Mouse (Mus musculus): ENCODE data around the gene Trpt1. TPM values are rescaled to one million over a fixed set of nuclear protein-coding genes. Genes with fewer than 3 reads are reported as not detected.

Gene Trpt1
- polyA plus RNA-seq, 1 experiment from 2014 or later, result 15.8 TPM

DNA sequence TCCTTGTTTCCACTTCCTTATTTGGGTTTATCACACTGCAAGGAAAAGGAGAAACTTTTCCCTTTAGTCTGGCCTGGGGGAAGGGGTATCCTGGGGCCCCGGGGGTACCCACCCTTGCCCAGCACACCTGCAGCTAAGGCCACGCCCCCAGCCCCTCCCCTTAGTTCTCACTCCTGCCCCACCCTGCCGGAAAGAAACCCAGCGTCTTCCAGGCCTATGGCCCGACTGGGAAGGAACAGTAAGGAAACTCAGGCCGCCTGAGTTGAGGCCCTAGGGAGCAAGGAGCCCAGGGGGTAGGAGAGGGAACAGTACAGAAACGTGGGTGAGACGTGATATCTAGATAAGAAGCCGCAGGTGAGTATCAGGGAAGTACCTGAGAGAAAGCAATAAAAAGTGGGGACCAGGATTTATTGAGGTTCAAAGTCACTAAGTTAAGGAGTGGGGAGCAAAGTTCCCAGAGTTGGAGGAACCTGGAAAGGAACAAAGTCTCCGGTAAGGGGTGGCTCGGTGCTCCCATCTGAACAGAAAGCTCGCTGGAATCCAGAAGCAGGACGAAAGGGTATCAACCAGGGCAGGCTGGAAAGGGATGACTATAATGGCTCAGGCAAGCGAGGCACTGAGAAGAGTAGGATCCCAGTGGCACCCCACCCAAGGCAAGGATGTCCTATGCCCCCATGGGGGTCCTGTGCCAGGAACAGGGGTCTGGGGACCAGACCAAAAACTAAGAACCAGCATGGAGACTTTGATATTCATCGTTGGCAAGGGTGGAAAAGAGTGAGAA is 27.2 kb upstream of the Trpt1 start:
- peak overlapping the region; percentile 38 for H3K4me3 ChIP-seq (replicated peaks)
- no peak for ATAC-seq
- 15% methylated on average over 15 of the region's 15 CpGs for WGBS
- peak overlapping the region; percentile 49 for H3K4me2 ChIP-seq (replicated peaks)
- no peaks in the 10 kb centered on the region for H3K9me3 ChIP-seq
- no peak overlapping the region for H3K27ac ChIP-seq
- H3K36me3 ChIP-seq, result no peaks in the 10 kb centered on the region
- peaks cover 40% of the 10 kb centered on the region for H3K27me3 ChIP-seq
- H3K4me1 ChIP-seq (replicated peaks), result peaks cover 16% of the 10 kb centered on the region
- no peak overlapping the region for H3K9ac ChIP-seq (replicated peaks)

GRCm38 (mm10) chr19:6969291-6969664 is 26.7 kb upstream of the Trpt1 start:
- Histone ChIP-seq H3K27me3 (peaks cover 40% of the 10 kb centered on the region), H3K4me3 (replicated peaks) (peak overlapping the region; percentile 38), H3K9ac (replicated peaks) (peak overlapping the region; percentile 57), H3K4me1 (replicated peaks) (peaks cover 21% of the 10 kb centered on the region), H3K36me3 (no peaks in the 10 kb centered on the region), H3K4me2 (replicated peaks) (peak overlapping the region; percentile 49), H3K27ac (no peak overlapping the region), H3K9me3 (no peaks in the 10 kb centered on the region)
- ATAC-seq, result no peak
- WGBS, result 2% methylated on average over 20 of the region's 20 CpGs

- ATAC-seq, result peak; percentile 21; the same call in 1 of the 2 replicates
- Histone ChIP-seq H3K36me3 (no peaks in the 10 kb centered on the region), H3K4me1 (replicated peaks) (peaks cover 21% of the 10 kb centered on the region), H3K27me3 (peaks cover 40% of the 10 kb centered on the region), H3K4me2 (replicated peaks) (peak overlapping the region; percentile 49), H3K27ac (no peak overlapping the region), H3K9ac (replicated peaks) (peak overlapping the region; percentile 57), H3K4me3 (replicated peaks) (peak overlapping the region; percentile 38), H3K9me3 (no peaks in the 10 kb centered on the region)
- whole genome bisulfite sequencing, result 2% methylated on average over 52 of the region's 55 CpGs
Measured at GRCm38 (mm10) chr19:6969665-6970381, 26.1 kb upstream of the Trpt1 start.

DNA sequence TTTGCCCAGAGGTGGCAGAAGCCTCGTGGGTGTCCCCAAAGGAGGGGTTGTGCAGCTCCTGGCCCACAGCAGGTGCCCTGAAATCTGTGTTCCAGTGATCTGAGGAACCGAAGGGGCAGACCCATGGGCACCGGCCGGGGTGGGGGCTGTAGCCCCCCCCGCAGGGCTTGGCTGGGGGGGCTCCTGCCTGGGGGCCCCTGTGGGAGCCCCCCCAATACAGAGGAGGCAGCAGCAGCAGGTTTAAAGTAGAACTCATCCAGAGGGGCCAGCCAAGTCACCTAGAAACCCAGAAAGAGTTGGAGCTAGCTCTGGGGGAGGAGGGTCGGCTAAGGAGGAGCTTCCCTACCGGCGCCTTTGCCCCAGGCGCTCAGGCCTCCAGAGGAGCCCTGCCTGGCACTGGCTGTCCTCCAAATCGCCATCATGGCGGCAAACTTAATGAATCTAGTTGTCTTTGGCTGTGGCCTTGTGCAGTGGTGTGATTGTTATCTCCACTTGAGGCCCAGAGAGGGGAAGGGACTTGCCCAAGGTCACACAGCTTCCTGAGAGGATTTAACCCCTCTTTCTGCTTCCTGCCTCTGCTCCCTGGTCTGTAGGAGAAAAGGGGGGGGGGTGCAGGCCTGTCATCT is 25.4 kb upstream of the Trpt1 start:
- Histone ChIP-seq H3K27ac (no peak overlapping the region), H3K27me3 (peaks cover 40% of the 10 kb centered on the region), H3K36me3 (no peaks in the 10 kb centered on the region), H3K4me3 (replicated peaks) (no peak overlapping the region), H3K9ac (replicated peaks) (0 out of 2 replicates have a peak overlapping the region, but pooled peaks have one; percentile 57), H3K4me1 (replicated peaks) (peaks cover 21% of the 10 kb centered on the region), H3K4me2 (replicated peaks) (peak overlapping the region; percentile 49), H3K9me3 (no peaks in the 10 kb centered on the region)
- WGBS, result 13% methylated on average over 11 of the region's 11 CpGs
- ATAC-seq, result no peak

- Histone ChIP-seq H3K4me2 (replicated peaks) (no peak overlapping the region), H3K27ac (no peak overlapping the region), H3K4me3 (replicated peaks) (no peak overlapping the region), H3K9me3 (no peaks in the 10 kb centered on the region), H3K9ac (replicated peaks) (0 out of 2 replicates have a peak overlapping the region, but pooled peaks have one; percentile 14), H3K36me3 (peaks cover 2% of the 10 kb centered on the region), H3K4me1 (replicated peaks) (peaks cover 29% of the 10 kb centered on the region), H3K27me3 (peaks cover 40% of the 10 kb centered on the region)
- ATAC-seq, result no peak
- WGBS, result 59% methylated on average over 6 of the region's 6 CpGs
Measured at GRCm38 (mm10) chr19:6971644-6972043, 24.3 kb upstream of the Trpt1 start.

GRCm38 (mm10) chr19:6972247-6972917 is 23.5 kb upstream of the Trpt1 start:
- Histone ChIP-seq H3K9me3 (no peaks in the 10 kb centered on the region), H3K27me3 (peaks cover 40% of the 10 kb centered on the region), H3K36me3 (peaks cover 9% of the 10 kb centered on the region), H3K4me1 (replicated peaks) (peaks cover 37% of the 10 kb centered on the region), H3K27ac (no peak overlapping the region), H3K4me3 (replicated peaks) (no peak overlapping the region), H3K9ac (replicated peaks) (no peak overlapping the region), H3K4me2 (replicated peaks) (no peak overlapping the region)
- 82% methylated on average over 13 of the region's 13 CpGs for WGBS
- no peak for ATAC-seq

DNA sequence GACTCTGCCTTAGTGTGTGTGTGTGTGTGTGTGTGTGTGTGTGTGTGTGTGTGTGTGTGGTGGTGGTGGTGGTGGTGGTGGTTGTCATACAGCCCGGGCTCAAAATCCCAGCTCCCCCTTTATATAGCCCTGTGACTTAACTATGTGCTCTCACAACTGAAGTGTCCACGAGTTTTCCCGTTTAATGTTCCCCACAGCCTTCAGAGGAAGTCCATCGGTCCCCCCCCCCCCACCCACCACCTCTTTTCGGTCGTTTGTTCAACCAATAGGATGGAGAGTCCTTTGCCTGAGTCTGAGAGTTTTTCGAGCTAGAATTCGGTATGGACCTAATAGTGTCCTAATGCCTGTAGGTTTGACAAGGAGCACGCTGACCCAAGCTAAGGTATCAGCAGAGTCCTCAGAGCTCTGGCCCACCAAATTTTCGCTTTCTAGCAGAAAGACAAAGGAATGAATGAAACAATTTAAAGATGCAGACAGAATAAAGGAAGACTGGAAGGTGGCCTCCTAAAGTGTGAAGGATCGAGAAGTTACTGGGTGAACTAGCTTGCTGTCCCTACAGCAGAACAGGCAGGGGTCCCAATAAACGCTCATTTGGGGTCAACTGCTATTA is 22.2 kb upstream of the Trpt1 start:
- Histone ChIP-seq H3K4me3 (replicated peaks) (peak overlapping the region; percentile 82), H3K36me3 (peaks cover 22% of the 10 kb centered on the region), H3K4me1 (replicated peaks) (peaks cover 50% of the 10 kb centered on the region), H3K9me3 (no peaks in the 10 kb centered on the region), H3K9ac (replicated peaks) (peak overlapping the region; percentile 88), H3K27me3 (peaks cover 30% of the 10 kb centered on the region), H3K4me2 (replicated peaks) (peak overlapping the region; percentile 87), H3K27ac (0 out of 2 replicates have a peak overlapping the region, but pooled peaks have one; percentile 96)
- ATAC-seq, result no peak
- WGBS, result 35% methylated on average over 12 of the region's 12 CpGs

GRCm38 (mm10) chr19:6974211-6975205 is 21.4 kb upstream of the Trpt1 start, which contains the start of gene Ppp1r14b:
TSS of gene Ppp1r14b (plus strand) at chr19:6974968.
- WGBS, result under 1% methylated on average over 53 of the region's 84 CpGs
- peaks cover 55% of the 10 kb centered on the region for H3K4me1 ChIP-seq (replicated peaks)

DNA sequence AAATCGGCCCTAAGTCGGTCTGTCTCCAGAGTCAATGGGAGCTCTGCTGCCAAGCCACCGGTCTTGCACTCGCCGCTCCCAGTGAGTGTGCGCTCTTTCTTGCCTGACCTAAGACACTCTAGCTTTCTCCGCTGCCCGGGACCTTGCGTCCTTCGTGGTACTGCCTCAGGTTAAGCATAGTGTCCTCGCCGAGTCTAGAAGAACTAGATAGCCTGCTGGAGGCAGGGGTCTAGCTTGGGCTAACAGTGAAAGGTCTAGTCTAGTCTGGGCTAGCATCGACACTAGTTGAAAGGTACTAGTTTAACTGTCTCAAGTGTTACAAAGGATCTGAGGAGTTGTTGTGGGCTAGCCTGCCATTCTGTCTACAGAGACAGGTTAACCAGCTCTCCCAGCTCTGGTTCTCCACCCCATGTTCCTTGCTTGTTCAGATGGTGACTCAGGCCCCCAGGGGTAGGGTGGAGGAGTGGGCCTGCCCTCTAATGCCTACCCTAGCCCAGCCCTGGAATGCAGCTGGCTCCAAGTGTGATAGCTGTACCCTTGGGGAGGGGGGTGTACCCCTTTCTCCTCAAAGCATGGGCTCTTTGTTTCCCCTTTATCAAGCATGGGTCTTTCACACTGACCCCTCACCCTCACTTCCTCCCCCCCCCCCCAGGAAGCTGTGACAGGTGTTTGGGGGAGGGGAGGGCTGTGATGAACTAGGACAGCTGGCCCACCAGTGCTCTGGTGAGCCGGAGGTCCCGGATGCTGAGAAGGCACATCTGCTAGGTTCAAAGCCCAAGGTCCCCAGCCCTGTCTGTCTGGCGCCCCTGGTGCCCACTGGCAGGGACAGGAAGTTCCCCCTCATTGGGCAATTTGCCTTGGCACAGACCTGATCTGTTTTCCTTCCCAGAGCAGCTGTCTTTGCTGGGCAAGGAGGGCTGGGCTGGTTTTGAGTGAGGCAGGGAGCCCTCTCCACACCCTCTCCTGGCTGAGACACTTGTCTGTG is 20.1 kb upstream of the Trpt1 start, which contains the start of gene Plcb3:
Gene Plcb3, minus strand, starts transcription at position 934 of the 985 bp plus-strand sequence.
- Histone ChIP-seq H3K36me3 (peaks cover 22% of the 10 kb centered on the region), H3K4me1 (replicated peaks) (peaks cover 47% of the 10 kb centered on the region), H3K27ac (peak within 1 kb of the TSS; percentile 96), H3K9ac (replicated peaks) (peak within 1 kb of the TSS; percentile 88), H3K27me3 (peaks cover 9% of the 10 kb centered on the region), H3K4me2 (replicated peaks) (peak within 1 kb of the TSS; percentile 87), H3K9me3 (no peaks in the 10 kb centered on the region), H3K4me3 (replicated peaks) (peak within 1 kb of the TSS; percentile 82)
- WGBS, result under 1% methylated on average over 16 of the region's 16 CpGs
- peak; percentile 1; the same call in 1 of the 2 replicates for ATAC-seq

More at GRCm38 (mm10) chr19:6974211-6975205, 21.4 kb upstream of the Trpt1 start, which contains the start of gene Ppp1r14b:
- peak within 1 kb of the TSS; percentile 82 for H3K4me3 ChIP-seq (replicated peaks)
- ATAC-seq, result peak; percentile 65
- peaks cover 22% of the 10 kb centered on the region for H3K27me3 ChIP-seq
- no peaks in the 10 kb centered on the region for H3K9me3 ChIP-seq
- peaks cover 22% of the 10 kb centered on the region for H3K36me3 ChIP-seq
- H3K4me2 ChIP-seq (replicated peaks), result peak within 1 kb of the TSS; percentile 87
- peak within 1 kb of the TSS; percentile 96 for H3K27ac ChIP-seq
- H3K9ac ChIP-seq (replicated peaks), result peak within 1 kb of the TSS; percentile 88
